Mouse (Mus musculus) monocyte, adult 5-6 weeks (primary cell): ENCODE measurements around the gene Cacna2d3. TPM values are rescaled to one million over a fixed set of nuclear protein-coding genes. Genes with fewer than 3 reads are reported as not detected.

Experiments used
- ATAC-seq: fragments of 153-309, 156-312 bp; replicated peaks from 2 replicates; pipeline ENCODE4 v1.8.0; 2017; ENCODE audit warnings: mild to moderate bottlenecking; ENCODE audit not compliant: low TSS enrichment, insufficient number of reproducible peaks, severe bottlenecking, poor library complexity, low FRiP score
- total RNA-seq: library from RNA; stranded (forward); fragments of 200-1000, 200-491, 200-594 nt; gene quantifications from 3 replicates; pipeline ENCODE4 v1.2.3, GENCODE M21; 2017

The Cacna2d3 gene
- total RNA-seq, 1 experiment from 2014 or later = 0.48 TPM

DNA sequence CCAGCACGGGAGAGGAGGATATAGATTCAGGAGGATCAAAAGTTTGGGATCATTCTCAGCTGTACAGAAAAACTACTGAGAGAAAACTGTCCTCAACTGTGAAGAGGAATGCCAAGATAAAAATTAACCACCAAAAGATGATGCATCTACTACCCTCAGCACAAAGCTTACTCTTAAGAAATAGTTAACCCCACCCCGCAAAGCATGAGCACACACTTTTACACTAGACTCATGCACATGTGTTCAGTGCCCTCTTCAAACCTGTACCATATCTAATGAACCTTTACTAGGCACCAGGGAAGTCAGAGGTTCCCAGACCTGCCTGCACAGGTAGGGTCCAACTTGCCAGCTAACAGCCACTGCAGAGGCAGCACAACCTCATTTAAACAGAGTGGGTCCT lies 771.2 kb downstream of the Cacna2d3 start:
- ATAC-seq = no peak

DNA sequence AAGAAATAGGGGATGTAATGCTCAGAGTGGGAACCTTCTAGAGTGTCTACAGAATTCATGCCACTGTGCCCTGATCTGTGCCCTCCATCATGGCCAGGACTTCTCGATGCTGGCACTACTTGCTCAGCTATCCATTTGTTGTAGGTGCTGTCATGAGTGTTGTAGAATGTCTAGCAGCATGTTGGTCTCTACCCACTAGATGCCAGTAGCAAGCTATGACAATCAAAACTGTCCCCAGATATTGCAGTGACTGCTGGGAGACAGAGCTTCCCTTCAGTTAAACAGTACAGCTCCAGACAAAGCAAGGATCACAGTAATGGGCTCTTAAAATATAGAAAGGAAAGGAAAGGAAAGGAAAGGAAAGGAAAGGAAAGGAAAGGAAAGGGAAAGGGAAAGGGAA lies 771.9 kb downstream of the Cacna2d3 start:
- no peak for ATAC-seq

DNA sequence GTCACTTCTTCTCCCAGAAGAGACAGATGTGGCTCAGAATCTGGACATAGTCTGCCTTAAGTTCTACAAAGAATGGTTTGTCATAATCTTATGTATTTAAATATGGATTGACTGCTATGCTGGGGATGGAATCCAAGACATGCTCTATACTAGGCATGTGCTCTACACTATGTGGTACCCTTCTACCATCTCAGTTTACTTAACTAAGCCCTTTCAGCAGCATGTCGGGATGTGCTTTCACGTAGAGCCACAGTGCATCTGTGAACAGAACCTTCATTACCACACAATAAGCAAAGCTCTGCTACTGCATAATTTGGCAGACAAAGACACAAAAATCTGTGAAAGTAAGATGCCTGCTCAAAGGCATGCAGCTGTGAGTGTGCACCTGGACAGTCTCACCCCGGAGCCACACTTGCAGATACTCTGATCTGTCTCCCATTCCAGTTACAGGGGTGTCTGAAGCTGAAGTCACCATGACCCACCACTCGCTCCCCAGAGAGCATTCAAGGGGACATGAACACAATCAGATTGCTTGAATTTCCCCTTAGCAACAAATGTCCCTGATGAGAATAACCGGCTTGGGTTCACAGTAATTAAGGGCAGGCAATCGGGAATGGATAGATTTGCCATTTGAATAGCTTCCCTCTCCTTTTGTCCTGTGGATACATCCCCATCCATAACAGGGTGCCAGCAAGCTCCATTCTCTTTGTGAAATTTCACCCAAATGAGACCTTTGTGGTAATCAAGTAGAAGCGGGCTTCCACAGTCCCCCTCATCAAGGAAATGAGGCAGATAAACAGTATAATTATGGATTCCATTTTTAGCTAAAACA lies 773.4 kb downstream of the Cacna2d3 start:
- no peak for ATAC-seq

DNA sequence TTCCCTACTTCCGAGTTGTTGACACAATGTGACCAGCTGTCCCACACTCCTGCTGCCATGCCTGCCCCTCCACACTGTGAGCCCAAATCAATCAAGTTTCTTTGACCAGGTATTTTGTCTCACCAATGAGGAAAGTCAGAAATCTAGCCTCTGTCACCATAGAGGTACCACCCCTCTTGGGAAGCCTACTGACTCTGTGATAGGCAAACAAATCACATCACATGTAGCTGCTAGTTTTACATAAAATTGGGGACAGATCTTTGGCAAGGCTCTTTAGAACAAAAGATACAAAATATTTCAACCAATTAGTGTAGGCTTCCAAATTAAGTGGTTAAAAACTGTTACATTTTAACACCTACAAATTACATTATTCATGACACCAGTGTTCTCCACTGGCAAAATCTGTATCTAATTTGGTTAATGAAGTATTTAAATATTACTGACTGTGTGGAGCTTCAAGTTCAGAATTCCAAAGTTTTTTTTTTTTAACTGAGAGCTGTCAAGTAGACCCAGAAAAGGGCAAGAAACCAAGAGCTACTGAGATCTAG lies 788.8 kb downstream of the Cacna2d3 start:
- no peak for ATAC-seq

DNA sequence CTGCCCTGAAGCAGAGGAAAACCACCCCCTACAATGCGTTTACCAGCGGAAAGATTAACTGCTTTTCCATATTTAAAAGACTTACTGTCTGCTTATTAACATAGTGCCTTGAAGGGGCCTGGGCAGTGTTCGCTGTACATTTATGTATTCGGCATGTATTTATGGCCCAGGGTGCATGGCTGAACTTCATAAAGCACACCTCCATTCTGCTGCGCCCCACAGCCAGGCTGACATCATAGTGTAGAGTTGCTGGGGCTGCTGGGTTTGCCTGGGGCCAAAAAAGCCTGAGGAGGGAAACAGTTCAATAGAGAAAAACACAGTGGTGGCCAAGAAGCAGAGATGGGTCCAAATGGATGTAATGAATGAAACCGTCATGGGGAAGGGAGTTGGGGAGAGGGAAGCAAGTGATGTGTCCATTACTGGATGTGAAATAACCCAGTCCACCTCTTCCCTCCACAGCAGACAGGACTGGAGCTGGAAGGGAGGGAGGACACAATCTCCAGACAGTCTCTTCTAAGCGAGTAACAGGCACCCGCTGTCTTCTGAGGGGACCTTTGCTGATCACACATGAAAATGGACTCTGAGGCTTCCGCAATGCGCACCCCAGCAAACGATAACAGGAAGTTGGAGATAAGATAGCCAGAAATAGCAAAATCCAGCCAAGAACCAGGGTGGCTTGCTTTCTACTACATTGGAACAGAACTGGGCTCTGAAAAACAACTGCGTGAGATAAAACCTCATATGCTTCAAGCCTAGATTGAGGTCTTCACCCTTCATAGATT lies 798.3 kb downstream of the Cacna2d3 start:
- ATAC-seq = no peak

DNA sequence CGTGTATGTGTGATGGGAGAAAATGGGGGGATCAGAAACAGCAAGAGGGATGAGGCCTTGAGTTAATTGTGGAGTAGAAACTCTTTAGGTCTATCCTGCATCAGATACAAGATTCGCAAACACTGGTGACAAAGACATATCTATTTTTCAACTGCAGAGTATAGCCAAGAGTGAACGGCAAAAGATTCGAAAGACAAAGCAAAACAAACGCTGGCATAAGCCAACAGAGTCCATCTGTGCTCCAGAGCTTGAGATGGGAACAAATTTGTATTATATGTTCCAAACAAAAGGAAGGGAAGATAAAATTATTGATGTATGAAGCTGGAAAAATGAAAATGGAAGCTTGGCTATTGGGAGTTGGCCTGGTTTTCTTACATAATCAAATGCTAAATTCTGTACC lies 802.8 kb downstream of the Cacna2d3 start:
- no peak for ATAC-seq

DNA sequence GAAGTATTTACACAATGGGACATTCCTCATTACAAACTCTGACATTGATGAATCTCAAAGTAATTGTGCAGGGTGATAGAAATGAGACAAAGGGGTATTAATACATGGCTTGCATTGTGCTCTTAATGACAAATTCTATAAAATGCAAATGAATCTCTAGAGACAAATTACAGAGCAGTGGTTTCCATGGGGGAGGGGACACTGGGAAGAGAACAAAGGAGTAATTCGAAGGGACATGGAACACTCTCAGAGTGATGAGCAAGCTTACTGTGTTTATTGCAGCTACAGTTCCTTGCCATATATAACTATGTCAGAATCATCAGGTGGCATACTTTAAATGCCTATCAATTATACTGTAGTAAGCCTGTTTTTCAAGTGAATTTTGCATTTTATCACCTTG lies 806.7 kb downstream of the Cacna2d3 start:
- ATAC-seq = no peak

DNA sequence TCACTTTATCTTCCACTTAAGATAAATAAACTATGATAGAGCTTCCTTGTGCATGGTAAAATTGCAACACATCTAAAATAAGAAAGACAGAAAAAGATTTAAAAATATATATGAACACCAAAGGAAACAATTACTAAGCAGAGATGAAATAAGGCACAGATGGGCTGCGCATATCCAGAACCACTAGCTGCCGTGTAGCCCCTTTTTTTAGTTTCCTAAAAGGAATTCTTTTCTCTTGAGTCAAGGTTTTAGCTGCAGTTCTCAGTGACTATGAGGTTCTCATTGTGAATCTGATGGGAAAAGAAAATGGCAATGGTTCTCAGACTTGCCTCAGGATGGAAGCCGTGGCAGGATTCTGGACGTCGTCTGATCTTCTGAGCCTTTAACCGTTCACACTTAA lies 814.0 kb downstream of the Cacna2d3 start:
- ATAC-seq = no peak

DNA sequence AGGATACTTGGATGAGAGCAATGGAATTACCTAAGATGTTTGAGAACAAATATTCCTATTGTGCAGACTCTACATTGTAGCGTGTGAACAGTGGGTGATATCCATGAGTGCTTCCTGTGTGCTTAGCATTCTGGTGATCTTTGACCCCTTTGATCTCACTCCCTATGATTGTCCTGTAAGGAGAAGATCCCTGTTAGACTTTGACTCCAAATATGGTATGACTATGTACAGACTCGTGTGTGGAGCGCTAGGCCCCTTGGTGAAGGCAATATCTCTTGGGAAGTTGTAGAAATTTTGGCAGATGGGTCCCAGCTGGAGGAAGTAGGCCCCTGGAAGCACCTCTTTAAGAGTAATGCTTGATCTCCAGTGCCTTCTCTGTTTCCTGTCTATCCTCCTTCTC lies 829.1 kb downstream of the Cacna2d3 start:
- no peak for ATAC-seq

DNA sequence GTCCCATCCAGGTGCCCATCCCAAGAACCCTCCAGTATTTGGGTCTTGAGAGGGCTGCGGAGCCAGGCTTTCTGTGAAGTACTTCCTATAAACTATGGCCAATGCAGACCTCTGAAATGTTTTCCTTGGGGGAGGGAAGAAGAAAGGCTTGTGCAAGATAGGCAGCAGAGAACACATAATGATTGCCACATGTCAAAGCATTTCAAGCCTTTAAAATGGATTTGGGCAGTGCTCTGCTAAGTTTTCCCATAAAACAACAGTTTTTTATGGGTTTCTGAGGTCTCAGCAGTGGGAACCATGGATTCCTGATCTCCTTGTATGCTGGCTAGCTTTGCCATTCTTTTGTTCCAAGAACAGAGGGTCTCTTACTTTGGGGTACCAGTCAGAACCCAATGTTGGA lies 834.3 kb downstream of the Cacna2d3 start:
- ATAC-seq = no peak

DNA sequence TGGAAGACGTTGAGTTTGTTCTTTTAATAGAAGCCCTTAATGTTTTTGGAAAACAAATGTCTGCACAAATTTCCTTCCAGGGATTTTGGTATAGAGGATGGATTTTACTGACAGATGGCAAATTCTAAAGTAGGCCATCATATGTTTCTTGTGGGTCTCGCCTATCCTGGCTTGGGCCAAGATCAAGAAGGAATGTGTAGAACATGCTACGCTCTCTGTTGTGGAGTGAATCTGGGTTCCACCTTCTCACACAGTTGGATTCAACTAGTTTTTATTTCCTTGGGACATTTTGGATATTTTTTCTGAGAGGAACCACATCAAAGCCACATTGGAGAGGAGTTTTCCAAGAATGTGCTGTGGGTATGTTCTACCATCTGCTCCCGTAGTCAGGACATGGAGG lies 835.0 kb downstream of the Cacna2d3 start:
- ATAC-seq = no peak

DNA sequence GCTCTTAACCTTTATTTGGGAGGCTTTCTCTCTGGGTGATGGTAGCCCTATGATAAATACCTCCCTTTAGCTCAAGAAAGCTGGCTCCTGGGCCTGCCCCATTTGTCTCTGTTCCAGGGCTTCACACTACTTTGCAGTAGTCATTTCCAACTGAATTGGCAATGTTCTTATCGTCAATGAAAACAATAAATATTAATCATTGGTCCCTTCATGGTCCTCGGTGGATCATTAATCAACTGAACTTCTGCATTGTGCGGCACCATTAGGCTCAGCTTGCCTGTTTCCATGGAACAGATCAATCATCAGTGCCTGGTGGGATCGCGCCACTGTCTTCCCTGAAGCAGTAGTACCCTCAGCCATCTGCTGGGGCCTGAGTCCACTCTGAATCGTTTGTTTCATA lies 850.7 kb downstream of the Cacna2d3 start:
- ATAC-seq = no peak

DNA sequence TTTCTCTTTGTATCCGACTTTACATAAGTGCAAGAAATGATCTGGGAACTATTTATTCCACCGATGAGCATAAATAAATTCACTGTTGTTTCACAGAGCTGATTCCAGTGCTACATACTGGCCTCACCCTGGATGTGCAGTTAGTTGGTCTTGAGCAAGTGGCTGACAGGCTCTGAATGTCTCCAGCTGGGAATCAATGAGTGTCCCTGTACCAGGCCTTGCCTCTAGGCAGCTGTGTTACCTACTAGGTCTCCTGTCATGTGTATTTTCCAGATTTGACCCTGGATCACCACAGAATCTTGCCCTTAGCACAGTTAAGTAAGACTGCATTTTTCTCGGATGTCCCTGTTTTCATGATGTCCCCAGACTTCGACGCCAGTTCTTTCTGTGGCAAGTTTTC lies 851.3 kb downstream of the Cacna2d3 start:
- no peak for ATAC-seq

DNA sequence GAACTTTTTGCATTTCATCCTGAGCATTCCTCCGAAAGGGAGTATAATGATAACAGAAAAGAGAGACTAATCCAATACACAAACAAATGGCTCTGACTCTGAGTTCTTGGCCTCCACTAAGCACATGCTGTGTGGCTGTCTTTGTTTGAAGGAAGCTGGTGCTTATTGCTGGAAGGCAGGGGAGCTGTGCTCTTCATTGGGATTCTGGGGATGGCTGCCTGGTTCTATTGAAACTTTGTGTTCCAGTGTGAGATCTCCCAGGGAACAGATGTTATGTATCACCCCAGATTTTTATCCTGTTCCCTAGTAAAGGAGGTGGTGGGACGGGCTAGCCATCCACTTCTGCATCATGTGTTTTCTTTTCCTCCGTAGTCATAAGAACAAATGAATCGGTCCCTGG lies 856.7 kb downstream of the Cacna2d3 start:
- no peak for ATAC-seq

DNA sequence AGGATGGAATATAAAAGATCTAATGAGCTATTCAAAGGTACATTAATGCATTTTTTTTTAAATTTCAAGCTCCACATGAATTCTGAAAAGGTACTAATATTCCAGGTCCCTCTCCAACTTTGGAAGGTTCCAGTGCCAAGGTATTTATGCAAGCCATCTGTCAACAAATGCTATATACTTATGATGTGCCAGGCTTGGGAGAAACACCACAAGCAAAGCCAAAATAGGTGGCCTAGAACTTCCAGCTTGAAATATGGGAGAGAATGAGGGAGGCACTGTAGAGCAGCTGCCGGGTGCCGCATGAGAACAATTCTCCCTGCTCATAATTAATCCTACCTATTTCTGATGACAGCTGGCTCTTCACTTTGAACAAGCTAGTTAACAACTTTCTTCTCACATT lies 860.5 kb downstream of the Cacna2d3 start:
- no peak for ATAC-seq

Other genes starting within 250 kb of the Cacna2d3 start
- gene Selenok, start 246.4 kb upstream of the Cacna2d3 start, total RNA-seq = 363 to 500 TPM (median 474 TPM) in 3 replicates